Mouse (Mus musculus) layer of hippocampus, adult 8-10 months (tissue): ENCODE results near the gene Tbc1d4. TPM values are rescaled to one million over a fixed set of nuclear protein-coding genes. Genes with fewer than 3 reads are reported as not detected.
"Not testable (repeated sequence)": the region's sequence is repeated elsewhere in the genome, so short reads cannot be mapped to it uniquely, and the experiment has no call there.

Experiments used
- DNase-seq, 2 experiments: peaks; one replicate each; pipeline ENCODE4 v3.0.0; 2022; ENCODE audit warnings: low spot score in 2 of 2
- total RNA-seq, 4 experiments: library from RNA; stranded (reverse); gene quantifications; 2 replicates each; pipeline ENCODE4 v1.2.4; 2022

Gene Tbc1d4
- total RNA-seq, 4 experiments from 2014 or later: 9.0 to 10.4 (median 10.1) TPM

GRCm38 (mm10) chr14:101595301-101596080, 13.5 kb downstream of the Tbc1d4 start:
- DNase-seq: no peak

- no peak for DNase-seq
These were observed 15.0 kb downstream of the Tbc1d4 start for GRCm38 (mm10) chr14:101594001-101594400.

DNA sequence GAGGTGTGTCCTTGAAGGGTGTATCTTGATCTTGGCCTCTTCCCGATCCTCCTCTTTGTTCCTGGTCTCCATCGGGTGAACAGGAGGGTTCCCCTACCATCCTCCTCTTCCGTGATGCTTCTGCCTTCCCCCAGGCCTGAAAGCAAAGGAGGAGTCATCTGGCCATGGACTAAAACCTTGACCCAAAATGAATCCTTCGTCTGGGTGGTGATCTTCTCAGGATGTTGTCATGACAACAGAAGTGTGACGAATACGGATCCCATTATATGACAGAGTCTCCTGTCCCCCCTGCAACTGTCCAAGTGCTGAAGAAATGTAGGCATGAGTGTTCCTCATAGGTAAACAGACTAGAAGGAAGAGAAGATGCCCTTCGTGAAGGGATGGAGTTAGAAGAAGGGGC, 15.7 kb downstream of the Tbc1d4 start:
- DNase-seq: no peak

- DNase-seq: no peak
These were observed 17.9 kb downstream of the Tbc1d4 start for GRCm38 (mm10) chr14:101591101-101591500.

DNA sequence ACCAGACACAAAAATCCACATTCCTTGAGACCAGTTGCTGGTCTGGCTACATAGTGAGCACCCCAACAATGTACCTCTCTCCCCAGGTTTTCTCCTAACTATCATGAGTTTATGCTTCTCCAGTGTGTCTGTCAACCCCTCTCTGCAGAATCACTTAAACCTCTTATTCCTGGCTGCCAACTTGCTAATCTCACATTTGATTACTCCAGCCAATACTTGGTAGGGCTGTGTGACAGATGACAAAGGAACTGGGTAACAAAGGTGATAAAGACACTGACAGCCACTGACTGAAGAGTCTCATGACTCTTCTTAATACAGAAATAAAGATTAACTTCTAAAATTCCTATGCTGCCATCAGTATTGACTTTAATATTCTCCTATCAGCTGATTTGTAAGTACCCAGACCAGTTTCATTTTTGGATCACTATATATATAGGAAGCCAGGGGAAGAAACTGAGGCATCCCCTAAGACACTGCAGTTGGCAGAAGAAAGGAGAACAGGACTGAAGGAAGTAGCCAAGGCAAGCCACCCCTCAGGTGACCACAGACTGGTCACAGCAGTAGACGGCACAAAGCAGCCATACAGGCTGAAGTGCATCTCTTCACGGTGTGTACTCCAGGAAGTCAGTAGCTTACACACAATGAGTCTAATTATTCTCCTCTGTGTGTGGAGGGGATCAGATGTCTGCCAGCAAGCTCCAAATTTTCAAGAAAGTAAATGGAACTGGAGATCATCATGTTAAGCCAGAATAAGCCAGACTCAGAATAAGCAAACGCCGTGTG, 20.6 kb downstream of the Tbc1d4 start:
- not testable (repeated sequence) for DNase-seq

DNA sequence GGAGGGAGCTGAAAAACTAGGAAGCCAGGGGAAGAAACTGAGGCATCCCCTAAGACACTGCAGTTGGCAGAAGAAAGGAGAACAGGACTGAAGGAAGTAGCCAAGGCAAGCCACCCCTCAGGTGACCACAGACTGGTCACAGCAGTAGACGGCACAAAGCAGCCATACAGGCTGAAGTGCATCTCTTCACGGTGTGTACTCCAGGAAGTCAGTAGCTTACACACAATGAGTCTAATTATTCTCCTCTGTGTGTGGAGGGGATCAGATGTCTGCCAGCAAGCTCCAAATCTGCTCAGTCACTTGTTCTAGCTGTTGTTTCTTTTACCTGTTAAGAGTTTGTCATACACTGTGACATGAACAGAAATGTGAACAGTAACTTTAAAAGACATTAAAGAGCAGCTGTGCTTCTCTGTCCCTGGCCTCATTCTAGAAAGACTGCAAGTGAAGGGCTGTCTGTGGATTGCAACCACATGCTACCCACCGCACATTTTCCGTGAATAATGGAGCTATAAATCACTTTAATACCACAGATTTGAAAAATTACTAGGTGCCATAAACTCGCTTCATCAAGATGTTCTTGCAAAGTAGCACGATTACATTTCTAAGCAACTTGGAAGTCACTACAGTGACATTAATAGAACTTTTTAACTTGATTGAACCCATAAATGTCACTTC, 21.5 kb downstream of the Tbc1d4 start:
- DNase-seq: not testable (repeated sequence)

GRCm38 (mm10) chr14:101586096-101586495, 22.9 kb downstream of the Tbc1d4 start:
- no peak for DNase-seq

- no peak for DNase-seq
These were observed 33.3 kb downstream of the Tbc1d4 start for GRCm38 (mm10) chr14:101575651-101576050.

DNA sequence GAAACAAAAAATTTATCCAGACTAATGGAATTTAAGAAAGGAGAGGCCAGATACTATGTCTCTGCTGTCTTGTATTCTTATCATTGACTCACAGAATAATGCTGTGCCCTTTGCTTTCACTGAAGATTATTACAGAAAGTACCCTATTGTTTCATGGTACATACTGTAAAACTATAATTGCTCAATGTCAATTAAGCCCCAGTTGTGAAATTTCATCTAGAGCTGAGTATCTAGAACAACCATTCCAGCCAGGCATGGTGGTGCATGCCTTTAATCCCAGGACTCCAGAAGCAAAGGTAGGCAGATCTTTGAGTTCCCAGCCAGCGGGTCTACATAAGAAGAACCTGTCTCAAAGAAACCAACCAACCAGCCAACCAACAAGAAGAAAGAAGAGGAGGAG, 34.5 kb downstream of the Tbc1d4 start:
- DNase-seq: no peak

DNA sequence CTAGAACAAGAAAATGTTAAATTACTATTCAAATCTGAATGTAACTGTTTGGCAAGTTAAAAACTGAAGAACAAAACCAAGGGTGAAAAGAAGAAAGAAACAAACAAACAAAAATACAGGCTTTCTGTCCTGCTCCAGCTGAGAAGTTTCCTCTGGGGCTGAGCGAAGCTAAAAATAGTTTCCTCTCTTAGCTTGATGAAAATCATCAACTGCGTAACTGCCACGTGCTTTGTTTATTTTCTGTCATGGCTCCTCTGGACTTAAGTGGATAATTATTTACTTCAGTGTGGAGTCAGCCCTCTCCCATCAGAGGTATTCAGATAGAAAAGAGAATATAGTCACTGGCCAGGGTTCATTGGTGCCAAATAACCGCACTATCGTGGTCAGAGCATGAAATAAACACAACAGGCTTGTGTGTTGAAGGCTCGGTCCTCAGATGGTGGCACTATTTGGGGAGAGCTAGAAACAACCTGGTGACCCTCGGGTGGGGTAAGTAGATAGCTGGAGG, 35.8 kb downstream of the Tbc1d4 start:
- no peak for DNase-seq

- no peak for DNase-seq
These were observed 40.2 kb downstream of the Tbc1d4 start for GRCm38 (mm10) chr14:101568828-101569227.

- DNase-seq: no peak
These were observed 42.3 kb downstream of the Tbc1d4 start for GRCm38 (mm10) chr14:101566717-101567116.

DNA sequence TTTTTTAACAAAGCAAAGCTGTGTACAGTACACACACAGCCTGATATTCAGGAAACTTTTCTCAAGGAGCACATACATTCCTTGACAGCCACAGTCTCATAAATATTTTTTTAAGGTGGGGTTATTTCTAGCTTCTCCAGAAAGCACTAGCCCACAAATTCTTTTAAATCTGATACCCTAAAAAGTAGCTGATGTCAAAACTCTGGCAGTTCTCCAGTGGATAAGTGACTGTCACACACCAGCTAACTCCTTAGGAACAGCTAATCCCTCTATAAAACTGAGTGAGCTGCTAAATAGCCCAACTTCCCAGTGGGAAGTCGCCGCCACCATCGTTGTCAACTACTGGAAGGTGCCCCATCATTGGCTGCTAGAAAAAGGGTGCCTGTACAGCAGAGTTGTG, 43.3 kb downstream of the Tbc1d4 start:
- no peak for DNase-seq

- peak in 1 of 2 experiments; percentile 14 for DNase-seq
These were observed 47.7 kb downstream of the Tbc1d4 start for GRCm38 (mm10) chr14:101561251-101561701.

- no peak for DNase-seq
These were observed 49.5 kb downstream of the Tbc1d4 start for GRCm38 (mm10) chr14:101559446-101559845.

DNA sequence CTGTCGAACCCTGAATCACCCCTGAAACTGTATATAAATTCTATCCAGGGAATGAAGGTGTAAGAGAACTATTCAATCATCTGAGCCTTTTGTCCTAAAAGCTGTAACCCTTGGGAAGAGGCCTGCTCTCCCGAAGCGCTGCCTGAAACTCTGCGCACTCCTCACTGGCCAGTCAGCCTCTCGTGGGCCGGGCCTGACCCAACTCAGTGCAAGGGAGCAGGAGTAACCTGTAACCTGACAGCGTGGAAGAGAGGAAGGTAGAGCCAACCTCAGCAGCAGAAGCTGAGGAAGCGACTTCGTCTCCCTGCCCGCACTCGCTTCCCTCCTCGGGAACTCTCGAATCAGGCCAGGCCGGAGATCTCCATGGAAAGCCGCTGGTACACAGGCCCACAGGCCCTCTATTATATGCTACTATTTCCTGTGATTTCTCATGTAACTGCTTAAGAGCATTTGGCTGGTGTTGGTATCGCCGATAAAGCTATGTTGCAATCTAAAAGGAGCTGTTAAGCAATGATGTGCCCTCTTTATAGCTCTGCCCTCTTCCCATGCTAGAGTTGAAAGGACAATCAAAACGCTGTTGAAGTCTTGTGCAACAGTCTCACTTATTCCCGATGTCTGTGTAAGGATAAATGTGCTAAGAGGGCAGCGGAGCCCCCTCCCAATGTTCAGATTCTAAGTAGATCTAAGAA, 60.0 kb downstream of the Tbc1d4 start:
- no peak for DNase-seq

GRCm38 (mm10) chr14:101541863-101542262, 67.1 kb downstream of the Tbc1d4 start:
- DNase-seq: no peak

GRCm38 (mm10) chr14:101541141-101541540, 67.8 kb downstream of the Tbc1d4 start:
- no peak for DNase-seq

DNA sequence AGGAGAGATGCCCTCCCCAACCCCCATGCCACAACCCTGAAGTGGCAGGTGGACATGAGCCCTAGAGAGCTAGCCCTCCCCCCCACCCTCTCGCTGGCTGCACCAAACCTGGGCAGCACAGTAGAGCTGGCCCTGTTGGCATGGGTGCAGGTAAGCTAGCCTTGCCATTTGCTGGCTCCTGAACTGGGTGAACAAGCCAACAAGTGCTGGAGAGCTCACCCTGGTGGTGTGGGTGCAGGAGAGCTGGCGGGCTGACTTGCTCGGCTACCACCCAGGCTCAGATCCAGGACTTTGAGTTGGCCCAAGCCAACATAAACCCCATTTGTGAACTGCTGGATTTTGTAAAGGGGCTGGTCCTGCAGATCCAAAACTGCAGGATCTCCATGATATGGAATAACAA, 68.5 kb downstream of the Tbc1d4 start:
- no peak for DNase-seq

GRCm38 (mm10) chr14:101537906-101538305, 71.1 kb downstream of the Tbc1d4 start:
- DNase-seq: no peak

DNA sequence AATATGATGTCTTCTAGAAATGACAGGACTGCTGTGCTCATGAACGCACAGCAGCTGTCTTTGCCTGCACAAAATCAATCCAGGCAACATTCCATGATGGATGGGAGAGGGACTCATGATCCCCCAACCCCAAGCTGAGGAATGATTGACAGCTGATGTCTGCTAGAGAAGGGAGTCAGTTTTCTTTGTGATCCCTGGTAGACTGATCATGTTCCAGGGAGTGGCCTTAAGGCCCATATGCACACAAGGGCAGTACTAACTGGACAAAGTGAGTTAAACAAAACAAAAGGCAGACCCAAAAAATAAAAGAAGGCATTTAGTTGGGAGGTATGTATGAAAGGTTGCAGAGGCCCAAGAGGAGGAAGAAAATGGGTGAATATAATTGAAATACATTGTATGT, 71.6 kb downstream of the Tbc1d4 start:
- no peak for DNase-seq
